Mouse (Mus musculus): ENCODE measurements around the gene Prr19. TPM values are rescaled to one million over a fixed set of nuclear protein-coding genes. Genes with fewer than 3 reads are reported as not detected.
"Not testable (repeated sequence)": the region's sequence is repeated elsewhere in the genome, so short reads cannot be mapped to it uniquely, and the experiment has no call there.

Gene Prr19
- 4.3 and 5.7 TPM in 2 replicates for total RNA-seq (2012; rRNA removed)

DNA sequence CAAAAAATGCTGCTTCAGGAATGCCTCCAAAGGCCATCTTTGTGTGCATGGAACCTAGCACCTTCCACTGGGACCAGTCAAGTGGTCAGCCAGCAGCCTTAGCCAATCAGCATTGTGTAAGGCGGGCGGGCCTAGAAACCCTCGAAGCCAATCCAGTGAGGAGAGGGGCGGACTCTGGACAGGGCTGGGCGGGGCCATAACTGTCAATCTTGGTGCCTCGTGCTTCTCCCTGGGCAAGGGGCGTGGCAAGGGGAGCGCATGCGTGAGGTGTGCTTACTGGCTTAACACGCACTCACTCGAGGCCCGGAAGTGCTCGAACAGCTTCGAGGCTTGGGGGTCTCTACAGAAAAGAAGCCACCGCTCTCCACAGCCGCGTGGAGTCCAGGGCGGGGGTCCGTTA is at the start of gene Prr19:
Prr19 (plus strand) TSS at position 349 of the 400 bp plus-strand sequence.
- peaks cover 2% of the 10 kb centered on the region; the same call in 1 of the 2 replicates for H3K36me3 ChIP-seq (ENCODE audit: control insufficient read depth, insufficient read depth, low read length, poor library complexity, severe bottlenecking)
- in situ Hi-C loops (cut with MboI; ENCODE audit: low sequenced_read_pairs in 2 of 2, unreplicated experiment in 2 of 2), result no loop called here
- no peaks in the 10 kb centered on the region for H3K9me3 ChIP-seq (ENCODE audit: control insufficient read depth, insufficient read depth, low read depth, low read length)
- no peak within 1 kb of the TSS for H3K27ac ChIP-seq (ENCODE audit: insufficient read depth, low read depth, low read length, poor library complexity, severe bottlenecking)
- no peak within 1 kb of the TSS for H3K4me3 ChIP-seq (ENCODE audit: insufficient read depth in 1 of 2, low read depth in 1 of 2, low read length in 2 of 2, poor library complexity in 1 of 2, severe bottlenecking in 1 of 2)
- no peak within 1 kb of the TSS for H3K9ac ChIP-seq (ENCODE audit: insufficient read depth, low read depth, low read length, poor library complexity, severe bottlenecking)
- TF ChIP-seq CHD2 (IDR thresholded peaks at IDR 0.05; ENCODE audit: low read depth, low read length) (no peak), MAFK (IDR thresholded peaks at IDR 0.05; ENCODE audit: insufficient read depth, low read depth, low read length) (no peak), HCFC1 (IDR thresholded peaks at IDR 0.05; ENCODE audit: borderline replicate concordance, insufficient read depth, low read length) (no peak), ZC3H11A (IDR thresholded peaks at IDR 0.05; ENCODE audit: borderline replicate concordance, low read depth, low read length) (no peak), ZNF384 (IDR thresholded peaks at IDR 0.05; ENCODE audit: low read depth, low read length) (no peak)
- DNase-seq (ENCODE audit: low read depth, low spot score), result peak; percentile 94
- peaks cover 10 to 18% of the 10 kb centered on the region in 2 experiments for H3K4me1 ChIP-seq (ENCODE audit: control insufficient read depth in 2 of 2, insufficient read depth in 2 of 2, low read length in 2 of 2, poor library complexity in 1 of 2)

DNA sequence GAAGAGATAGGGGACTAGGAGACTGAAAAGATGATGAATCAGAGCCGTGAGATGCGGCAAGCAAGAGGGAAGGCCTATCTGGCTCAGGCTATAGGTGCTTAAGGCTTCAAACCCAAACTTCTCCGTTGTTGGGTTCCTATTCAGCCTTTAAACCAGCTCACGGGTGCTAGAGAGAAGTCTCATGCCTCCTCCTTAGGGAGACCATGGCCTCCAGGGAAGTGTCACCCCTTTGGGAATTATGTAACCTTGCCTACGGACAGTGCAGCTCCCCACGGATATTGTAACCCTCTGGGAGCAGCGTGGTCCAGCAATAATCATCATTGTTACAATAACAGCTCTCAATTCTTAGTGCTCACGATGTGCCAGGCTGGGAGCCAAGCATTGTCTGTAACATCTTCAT is 49.4 kb upstream of the Prr19 start:
- TF ChIP-seq ZNF384 (IDR thresholded peaks at IDR 0.05; ENCODE audit: low read depth, low read length) (no peak), ZC3H11A (IDR thresholded peaks at IDR 0.05; ENCODE audit: borderline replicate concordance, low read depth, low read length) (no peak), MAFK (IDR thresholded peaks at IDR 0.05; ENCODE audit: insufficient read depth, low read depth, low read length) (no peak), HCFC1 (IDR thresholded peaks at IDR 0.05; ENCODE audit: borderline replicate concordance, insufficient read depth, low read length) (no peak)
- in situ Hi-C loops (cut with MboI; ENCODE audit: low sequenced_read_pairs in 2 of 2, unreplicated experiment in 2 of 2), result no loop called here
- Histone ChIP-seq H3K4me3 (ENCODE audit: insufficient read depth in 1 of 2, low read depth in 1 of 2, low read length in 2 of 2, poor library complexity in 1 of 2, severe bottlenecking in 1 of 2) (peak overlapping the region; percentile 92 to 98), H3K36me3 (ENCODE audit: control insufficient read depth, insufficient read depth, low read length, poor library complexity, severe bottlenecking) (peaks cover 3% of the 10 kb centered on the region; the same call in 1 of the 2 replicates), H3K4me1 (ENCODE audit: control insufficient read depth in 2 of 2, insufficient read depth in 2 of 2, low read length in 2 of 2, poor library complexity in 1 of 2) (peaks cover 0 to 13% of the 10 kb centered on the region in 2 experiments), H3K9me3 (ENCODE audit: control insufficient read depth, insufficient read depth, low read depth, low read length) (no peaks in the 10 kb centered on the region), H3K9ac (ENCODE audit: insufficient read depth, low read depth, low read length, poor library complexity, severe bottlenecking) (peak overlapping the region; percentile 60; the same call in 1 of the 2 replicates), H3K27ac (ENCODE audit: insufficient read depth, low read depth, low read length, poor library complexity, severe bottlenecking) (peak overlapping the region; percentile 80; the same call in 1 of the 2 replicates)
- no peak for DNase-seq (ENCODE audit: low read depth, low spot score)

DNA sequence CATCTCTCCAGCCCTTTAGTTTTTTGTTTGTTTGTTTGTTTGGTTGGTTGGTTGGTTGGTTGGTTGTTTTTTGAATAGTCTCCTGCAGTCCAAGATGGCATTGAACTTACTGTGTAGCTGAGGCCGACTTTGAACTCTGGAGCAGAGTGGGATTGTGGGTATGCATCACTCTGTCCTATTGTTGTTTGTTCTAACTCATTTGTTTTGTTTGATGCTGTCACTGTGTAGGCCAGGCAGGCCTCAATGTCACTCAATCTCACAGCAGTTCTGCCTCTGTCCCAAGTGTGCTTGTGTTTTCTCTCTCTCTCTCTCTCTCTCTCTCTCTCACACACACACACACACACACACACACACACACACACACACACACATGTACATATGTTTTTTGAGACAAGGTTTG is 39.3 kb upstream of the Prr19 start:
- in situ Hi-C loops (cut with MboI; ENCODE audit: low sequenced_read_pairs in 2 of 2, unreplicated experiment in 2 of 2), result no loop called here
- H3K4me3 ChIP-seq (ENCODE audit: insufficient read depth in 1 of 2, low read depth in 1 of 2, low read length in 2 of 2, poor library complexity in 1 of 2, severe bottlenecking in 1 of 2), result no peak overlapping the region
- TF ChIP-seq MAFK (IDR thresholded peaks at IDR 0.05; ENCODE audit: insufficient read depth, low read depth, low read length), result no peak
- no peak for TF ChIP-seq ZC3H11A (IDR thresholded peaks at IDR 0.05; ENCODE audit: borderline replicate concordance, low read depth, low read length)
- TF ChIP-seq ZNF384 (IDR thresholded peaks at IDR 0.05; ENCODE audit: low read depth, low read length), result no peak
- no peak for TF ChIP-seq CHD2 (IDR thresholded peaks at IDR 0.05; ENCODE audit: low read depth, low read length)
- TF ChIP-seq HCFC1 (IDR thresholded peaks at IDR 0.05; ENCODE audit: borderline replicate concordance, insufficient read depth, low read length), result no peak

DNA sequence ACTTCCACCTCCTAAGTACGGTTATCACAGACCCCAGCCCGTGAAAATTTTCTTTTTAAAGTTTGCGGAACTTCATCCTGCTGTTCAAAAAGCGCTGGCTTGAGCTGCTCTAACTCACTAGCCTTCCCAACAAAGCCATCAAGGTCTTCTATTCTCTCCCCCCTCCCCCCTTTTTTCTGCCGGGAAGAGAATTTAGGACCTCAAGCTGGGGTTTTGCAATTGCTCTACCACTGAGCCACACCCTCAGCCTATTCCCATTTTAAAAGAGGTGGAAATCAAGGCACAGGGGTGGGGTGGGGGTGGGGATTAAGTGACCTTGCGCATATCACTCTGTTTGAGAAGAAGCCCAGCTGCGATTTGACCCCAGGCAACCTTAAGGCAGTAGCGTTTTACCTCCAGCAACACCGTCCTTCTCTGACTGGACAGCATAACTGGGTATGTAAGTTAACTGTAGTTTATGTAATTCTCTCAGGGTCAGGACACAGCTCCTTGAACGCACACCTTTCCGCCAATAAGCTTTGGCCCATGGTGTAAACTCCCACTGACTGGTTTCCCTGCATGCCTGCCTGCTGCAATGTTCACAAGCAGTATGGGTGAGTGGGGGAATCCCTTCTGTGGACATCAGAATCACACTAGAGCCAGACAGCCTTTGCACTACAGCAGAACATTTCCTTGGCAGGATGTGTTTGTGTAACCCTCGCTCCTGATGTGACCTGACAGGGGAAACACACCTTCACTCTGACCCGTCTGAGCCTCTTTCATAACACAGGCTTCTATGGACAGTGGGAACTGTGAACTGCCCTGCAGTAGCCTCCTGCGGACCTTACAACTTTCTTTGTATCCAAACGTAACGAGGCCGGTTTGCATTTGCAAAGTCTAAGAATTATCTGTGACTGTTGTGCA is 37.0 kb upstream of the Prr19 start:
- Histone ChIP-seq H3K4me3 (ENCODE audit: insufficient read depth in 1 of 2, low read depth in 1 of 2, low read length in 2 of 2, poor library complexity in 1 of 2, severe bottlenecking in 1 of 2) (peak overlapping the region in 1 of 2 experiments; percentile 26; a peak in 2 of 4 replicates), H3K4me1 (ENCODE audit: control insufficient read depth in 2 of 2, insufficient read depth in 2 of 2, low read length in 2 of 2, poor library complexity in 1 of 2) (peaks cover 19 to 24% of the 10 kb centered on the region in 2 experiments), H3K9me3 (ENCODE audit: control insufficient read depth, insufficient read depth, low read depth, low read length) (no peaks in the 10 kb centered on the region), H3K36me3 (ENCODE audit: control insufficient read depth, insufficient read depth, low read length, poor library complexity, severe bottlenecking) (no peaks in the 10 kb centered on the region), H3K27ac (ENCODE audit: insufficient read depth, low read depth, low read length, poor library complexity, severe bottlenecking) (peak overlapping the region; percentile 86), H3K9ac (ENCODE audit: insufficient read depth, low read depth, low read length, poor library complexity, severe bottlenecking) (peak overlapping the region; percentile 63)
- peak; percentile 82 for DNase-seq (ENCODE audit: low read depth, low spot score)
- no peak for TF ChIP-seq MAFK (IDR thresholded peaks at IDR 0.05; ENCODE audit: insufficient read depth, low read depth, low read length)
- TF ChIP-seq CHD2 (IDR thresholded peaks at IDR 0.05; ENCODE audit: low read depth, low read length), result 0 out of 2 replicates have a peak, but pooled peaks have one; percentile 36
- in situ Hi-C loops (cut with MboI; ENCODE audit: low sequenced_read_pairs in 2 of 2, unreplicated experiment in 2 of 2), result no loop called here

More for the DNA sequence above, 39.3 kb upstream of the Prr19 start:
- Histone ChIP-seq H3K9me3 (ENCODE audit: control insufficient read depth, insufficient read depth, low read depth, low read length) (no peaks in the 10 kb centered on the region), H3K9ac (ENCODE audit: insufficient read depth, low read depth, low read length, poor library complexity, severe bottlenecking) (no peak overlapping the region), H3K27ac (ENCODE audit: insufficient read depth, low read depth, low read length, poor library complexity, severe bottlenecking) (peak overlapping the region; percentile 47; the same call in 1 of the 2 replicates), H3K36me3 (ENCODE audit: control insufficient read depth, insufficient read depth, low read length, poor library complexity, severe bottlenecking) (no peaks in the 10 kb centered on the region), H3K4me1 (ENCODE audit: control insufficient read depth in 2 of 2, insufficient read depth in 2 of 2, low read length in 2 of 2, poor library complexity in 1 of 2) (peaks cover 17 to 19% of the 10 kb centered on the region in 2 experiments)
- DNase-seq (ENCODE audit: low read depth, low spot score), result no peak

DNA sequence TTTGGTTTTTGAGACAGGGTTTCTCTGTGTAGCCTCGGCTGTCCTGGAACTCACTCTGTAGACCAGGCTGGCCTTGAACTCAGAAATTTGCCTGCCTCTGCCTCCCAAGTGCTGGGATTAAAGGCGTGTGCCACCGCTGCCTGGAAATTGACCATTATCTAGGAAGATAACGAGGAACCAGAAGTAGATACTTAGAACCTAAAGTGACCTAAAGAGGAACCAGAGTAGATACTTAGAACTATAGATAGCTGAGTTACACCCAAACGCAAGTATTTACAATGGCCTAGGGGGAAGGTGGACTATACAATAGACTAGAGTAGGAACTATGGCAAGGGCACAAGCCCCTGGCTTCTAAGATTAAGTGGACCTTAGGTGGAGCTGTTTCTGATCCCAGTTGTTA is 35.5 kb upstream of the Prr19 start:
- H3K4me3 ChIP-seq (ENCODE audit: insufficient read depth in 1 of 2, low read depth in 1 of 2, low read length in 2 of 2, poor library complexity in 1 of 2, severe bottlenecking in 1 of 2); H3K36me3 ChIP-seq (ENCODE audit: control insufficient read depth, insufficient read depth, low read length, poor library complexity, severe bottlenecking); H3K9me3 ChIP-seq (ENCODE audit: control insufficient read depth, insufficient read depth, low read depth, low read length); H3K27ac ChIP-seq (ENCODE audit: insufficient read depth, low read depth, low read length, poor library complexity, severe bottlenecking); in situ Hi-C loops (cut with MboI; ENCODE audit: low sequenced_read_pairs in 2 of 2, unreplicated experiment in 2 of 2); DNase-seq (ENCODE audit: low read depth, low spot score); H3K9ac ChIP-seq (ENCODE audit: insufficient read depth, low read depth, low read length, poor library complexity, severe bottlenecking): not testable (repeated sequence)
- peaks cover 19 to 34% of the 10 kb centered on the region in 2 experiments for H3K4me1 ChIP-seq (ENCODE audit: control insufficient read depth in 2 of 2, insufficient read depth in 2 of 2, low read length in 2 of 2, poor library complexity in 1 of 2)
